Mouse (Mus musculus) urinary bladder, postnatal 36 days (tissue): ENCODE measurements at regions not wholly inside any gene's neighbourhood (a gene's known extent, or its start where the extent isn't known, plus 50 kb on each side); places are given as distances from the start of the nearest gene placed in this dataset.
"Not testable (repeated sequence)": the region's sequence is repeated elsewhere in the genome, so short reads cannot be mapped to it uniquely, and the experiment has no call there.

Source experiments
- DNase-seq, 2 experiments: peaks; one replicate each; pipeline ENCODE4 v3.0.0; 2022; ENCODE audit warnings: low spot score in 2 of 2, mixed read lengths in 1 of 2

- DNase-seq, result peak in 1 of 2 experiments; percentile 11
Measured at GRCm38 (mm10) chr14:102805936-102806923, 176.2 kb downstream of the Kctd12 start.

GRCm38 (mm10) chr14:102795676-102796075 is 186.8 kb downstream of the Kctd12 start:
- DNase-seq, result no peak

- no peak for DNase-seq
Measured at GRCm38 (mm10) chr14:102794898-102795297, 187.5 kb downstream of the Kctd12 start.

GRCm38 (mm10) chr14:102793753-102794152 is 188.7 kb downstream of the Kctd12 start:
- no peak for DNase-seq

GRCm38 (mm10) chr14:102790916-102791315 is 191.5 kb downstream of the Kctd12 start:
- no peak for DNase-seq

- no peak for DNase-seq
Measured at GRCm38 (mm10) chr14:102782227-102782626, 200.2 kb downstream of the Kctd12 start.

- peak; percentile 38 to 52 for DNase-seq
Measured at GRCm38 (mm10) chr14:102769716-102770115, 212.7 kb downstream of the Kctd12 start.

GRCm38 (mm10) chr14:102748687-102749086 is 233.8 kb downstream of the Kctd12 start:
- no peak for DNase-seq

GRCm38 (mm10) chr14:102742331-102742730 is 240.1 kb downstream of the Kctd12 start:
- no peak for DNase-seq

GRCm38 (mm10) chr14:102736656-102737055 is 245.8 kb downstream of the Kctd12 start:
- DNase-seq, result no peak

GRCm38 (mm10) chr14:102733718-102734117 is 248.7 kb downstream of the Kctd12 start:
- not testable (repeated sequence) for DNase-seq

GRCm38 (mm10) chr14:102731746-102732145 is 250.7 kb downstream of the Kctd12 start:
- DNase-seq, result peak in 1 of 2 experiments; percentile 2

GRCm38 (mm10) chr14:102722633-102723032 is 259.8 kb downstream of the Kctd12 start:
- DNase-seq, result no peak

- no peak for DNase-seq
Measured at GRCm38 (mm10) chr14:102718558-102718957, 263.9 kb downstream of the Kctd12 start.

GRCm38 (mm10) chr14:102712600-102712999 is 269.8 kb downstream of the Kctd12 start:
- no peak for DNase-seq

GRCm38 (mm10) chr14:102706704-102707336 is 275.6 kb downstream of the Kctd12 start:
- DNase-seq, result no peak

- no peak for DNase-seq
Measured at GRCm38 (mm10) chr14:102701108-102701507, 281.3 kb downstream of the Kctd12 start.

GRCm38 (mm10) chr14:102700457-102700856 is 282.0 kb downstream of the Kctd12 start:
- no peak for DNase-seq

- no peak for DNase-seq
Measured at GRCm38 (mm10) chr14:102699015-102699414, 283.4 kb downstream of the Kctd12 start.

- no peak for DNase-seq
Measured at GRCm38 (mm10) chr14:102686791-102687190, 295.6 kb downstream of the Kctd12 start.

GRCm38 (mm10) chr14:102676582-102676981 is 305.9 kb downstream of the Kctd12 start:
- DNase-seq, result no peak

GRCm38 (mm10) chr14:102674635-102675034 is 307.8 kb downstream of the Kctd12 start:
- DNase-seq, result no peak

GRCm38 (mm10) chr14:102673724-102674123 is 308.7 kb downstream of the Kctd12 start:
- DNase-seq, result no peak
